Mouse (Mus musculus) spleen, adult 2 months (tissue): ENCODE measurements around the gene Hivep3.

ENCODE experiments used
- CTCF ChIP-seq: fragments of 200-500 bp; IDR thresholded peaks from 2 replicates; pipeline ENCODE4 v1.5.1; 2011; ENCODE audit warnings: mild to moderate bottlenecking, inconsistent platforms; ENCODE audit not compliant: insufficient read depth, insufficient read length, insufficient replicate concordance; ENCODE audit errors: extremely low read depth
- POLR2A ChIP-seq: fragments of 200-500 bp; IDR thresholded peaks from 2 replicates; pipeline ENCODE4 v1.6.1; 2011; ENCODE audit warnings: low read depth, low read length, inconsistent platforms

- TF ChIP-seq CTCF: no peak
- no peak for TF ChIP-seq POLR2A
Observed at GRCm38 (mm10) chr4:119997351-119997750, 263.8 kb downstream of the Hivep3 start.
